Mouse (Mus musculus) mature B cell (primary cell): ENCODE results near the gene Ttf2.

ENCODE experiments used
- in situ Hi-C: fragments of 300-500 bp; cut with MboI; formaldehyde crosslinking; loops from 2 replicates; pipeline ENCODE4 v1.14.3; 2019

Ttf2 gene

DNA sequence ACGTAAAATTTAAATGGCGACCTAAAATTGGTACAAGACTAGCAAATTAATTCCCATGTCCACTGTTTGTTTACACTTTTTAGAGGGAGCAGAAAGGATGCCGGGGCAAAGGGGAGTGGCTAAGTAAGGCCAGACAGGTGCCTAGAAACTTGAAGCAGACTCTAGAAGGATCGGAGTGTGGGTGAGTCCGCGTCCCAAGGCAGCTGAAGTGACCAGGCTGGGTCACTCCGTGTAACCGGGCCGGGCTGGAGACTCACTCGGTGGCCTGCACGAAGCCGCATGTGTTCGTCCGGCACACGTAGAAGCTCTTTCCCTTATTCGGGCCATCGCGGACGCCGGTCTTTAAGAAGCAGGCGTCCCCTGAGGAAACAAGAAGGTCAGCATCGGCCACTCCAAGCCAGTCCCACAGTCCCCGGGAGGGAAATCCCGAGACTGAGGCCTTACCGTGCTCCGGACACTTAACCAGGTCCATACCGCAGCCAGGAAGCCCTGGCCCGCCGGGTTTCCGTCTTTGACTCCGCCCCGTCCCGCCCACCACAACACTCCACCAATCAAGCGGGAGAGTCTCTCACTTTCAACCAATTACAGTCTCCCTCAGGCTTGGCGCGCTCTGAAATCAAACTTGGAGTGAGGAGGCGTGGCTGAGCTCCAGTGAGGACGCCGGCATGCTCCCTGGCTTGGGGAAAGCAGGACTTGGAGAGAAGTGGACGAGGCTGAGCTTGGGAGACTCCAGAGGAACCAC is at the start of gene Ttf2:
Gene Ttf2 (minus strand): TSS at position 488 of the 742 bp plus-strand sequence.
- in situ Hi-C loops: loop anchor here (25.0 kb wide), 1 partner anchor 843 kb away; no protein-coding TSS in a partner anchor

DNA sequence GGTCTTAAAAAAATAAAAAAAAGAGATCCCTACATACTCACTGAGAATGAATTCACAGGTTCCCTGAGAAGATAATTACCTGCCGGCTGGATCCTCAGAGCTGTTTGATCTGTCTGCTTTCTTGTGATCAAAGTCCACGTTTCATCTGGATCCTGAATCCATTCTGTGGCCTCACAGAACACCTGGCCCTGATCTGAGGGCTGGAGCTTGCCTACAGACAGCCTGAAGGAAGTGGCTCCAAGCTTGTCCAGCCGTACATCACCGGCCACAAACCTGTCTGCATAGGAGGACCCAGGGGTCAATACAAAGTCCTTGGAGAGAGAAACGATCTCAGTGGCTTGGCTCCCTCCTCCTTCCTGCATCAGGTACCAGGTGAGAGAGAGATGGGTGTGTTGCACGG is 49.0 kb upstream of the Ttf2 start:
- in situ Hi-C loops: no loop called here

- in situ Hi-C loops: no loop called here
These were observed 46.6 kb upstream of the Ttf2 start for GRCm38 (mm10) chr3:101016050-101016449.

DNA sequence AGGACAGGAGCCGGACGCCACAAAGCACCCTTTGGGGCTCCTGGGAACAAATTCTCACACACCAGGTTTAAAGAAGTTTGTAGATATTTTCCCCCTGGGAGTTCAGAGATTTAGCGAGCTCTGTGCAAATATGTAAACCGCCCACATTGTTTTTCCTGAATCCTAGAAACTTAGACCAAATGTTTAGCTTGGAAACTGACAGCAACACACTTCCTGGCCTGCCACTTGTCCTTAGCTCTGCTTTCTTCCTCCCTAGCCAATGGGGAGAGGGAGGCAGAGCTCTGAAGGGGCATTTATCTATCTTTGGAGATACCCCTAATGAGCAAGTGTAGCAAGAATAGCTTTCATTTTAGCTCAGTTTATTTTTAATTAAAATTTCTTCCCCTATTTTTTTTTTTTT is 45.8 kb upstream of the Ttf2 start:
- in situ Hi-C loops: no loop called here

DNA sequence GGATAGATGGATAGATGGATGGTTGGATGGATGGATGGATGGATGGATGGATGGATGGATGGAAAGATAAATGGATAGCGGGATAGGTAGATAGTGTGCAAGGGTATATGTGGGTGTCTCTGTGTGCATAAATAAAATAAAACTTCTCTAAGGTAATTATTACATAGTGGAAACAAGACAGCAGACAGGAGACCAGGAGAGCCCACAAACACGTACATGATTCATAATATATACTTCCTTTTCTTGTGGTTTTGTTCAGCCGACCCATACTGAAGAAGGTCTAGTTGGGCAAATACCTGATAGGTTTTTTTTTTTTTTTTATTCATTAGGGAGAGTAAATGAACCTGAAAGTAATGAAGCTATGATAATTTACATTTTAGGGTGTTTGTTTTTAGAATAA is 44.1 kb upstream of the Ttf2 start:
- in situ Hi-C loops: no loop called here

GRCm38 (mm10) chr3:101013005-101013404 is 43.5 kb upstream of the Ttf2 start:
- in situ Hi-C loops: no loop called here

DNA sequence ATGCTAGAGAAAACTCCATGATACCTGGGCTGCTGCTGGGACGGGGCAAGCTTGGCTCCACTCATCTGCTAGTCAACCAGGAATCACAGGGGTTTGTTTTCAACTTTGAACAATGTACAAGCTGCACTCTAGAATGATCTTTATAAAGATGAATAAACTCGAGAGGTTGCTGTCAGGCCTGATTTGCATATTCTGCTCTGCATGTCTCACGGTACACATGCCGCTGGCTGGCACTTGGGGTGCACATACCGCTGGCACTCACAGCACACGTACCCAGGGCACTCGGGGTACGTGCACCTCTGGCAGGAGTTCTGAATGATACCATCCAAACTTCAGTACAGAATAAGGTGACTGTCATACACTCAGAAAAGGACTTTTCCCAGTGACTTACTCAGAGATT is 43.1 kb upstream of the Ttf2 start:
- in situ Hi-C loops: no loop called here

- in situ Hi-C loops: no loop called here
These were observed 42.7 kb upstream of the Ttf2 start for GRCm38 (mm10) chr3:101012131-101012571.

DNA sequence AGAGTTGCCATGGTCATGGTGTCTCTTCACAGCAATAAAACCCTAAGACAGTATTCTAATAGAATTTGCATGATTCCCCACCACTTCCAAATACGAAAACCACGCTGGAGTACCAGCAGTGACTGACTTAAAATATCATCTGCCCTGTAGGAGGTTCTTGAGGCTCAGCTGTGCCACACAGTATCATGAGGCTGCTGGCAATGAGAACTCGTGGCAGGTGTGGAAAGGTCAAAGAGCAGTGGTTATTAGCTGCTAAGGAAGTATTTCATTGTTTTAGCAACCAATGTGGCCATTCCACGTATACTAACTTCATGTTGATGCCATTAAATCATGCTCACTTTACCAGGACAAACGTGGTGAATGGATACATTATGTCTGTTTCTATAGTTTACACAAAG is 41.7 kb upstream of the Ttf2 start:
- in situ Hi-C loops: no loop called here

- in situ Hi-C loops: no loop called here
These were observed 41.2 kb upstream of the Ttf2 start for GRCm38 (mm10) chr3:101010589-101011202.

DNA sequence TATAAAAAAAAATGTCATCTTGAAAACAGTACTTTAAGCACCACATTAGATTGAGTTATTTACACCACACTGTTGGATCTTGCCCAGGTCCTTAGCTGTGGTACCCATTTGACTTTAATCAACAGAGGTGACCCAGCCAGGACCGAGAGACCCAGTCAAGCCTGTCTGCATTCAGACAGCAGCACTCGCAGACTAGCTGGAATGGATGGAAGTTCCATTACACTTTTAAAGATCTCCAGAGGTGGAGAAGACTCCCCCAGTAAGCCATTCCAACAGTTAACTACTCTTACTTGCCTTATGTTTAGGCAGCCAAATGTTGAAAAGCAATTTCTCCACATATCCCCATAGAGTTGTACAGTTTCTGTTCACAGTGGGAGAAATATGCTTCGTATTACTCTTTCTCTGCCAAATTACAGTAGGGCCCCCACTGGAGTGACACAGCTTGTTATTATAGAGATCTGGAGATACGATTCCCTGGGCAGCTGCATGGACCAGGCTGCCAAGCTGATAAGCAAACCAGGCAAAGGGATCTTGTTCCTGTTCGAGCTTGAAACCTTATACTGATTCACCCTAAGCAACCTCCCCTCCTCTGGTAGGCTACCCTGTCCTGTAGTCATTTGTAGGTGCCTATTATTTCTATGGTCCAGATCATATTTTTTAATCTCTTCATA is 37.8 kb upstream of the Ttf2 start:
- in situ Hi-C loops: no loop called here

GRCm38 (mm10) chr3:101005392-101005791 is 35.9 kb upstream of the Ttf2 start:
- in situ Hi-C loops: no loop called here

DNA sequence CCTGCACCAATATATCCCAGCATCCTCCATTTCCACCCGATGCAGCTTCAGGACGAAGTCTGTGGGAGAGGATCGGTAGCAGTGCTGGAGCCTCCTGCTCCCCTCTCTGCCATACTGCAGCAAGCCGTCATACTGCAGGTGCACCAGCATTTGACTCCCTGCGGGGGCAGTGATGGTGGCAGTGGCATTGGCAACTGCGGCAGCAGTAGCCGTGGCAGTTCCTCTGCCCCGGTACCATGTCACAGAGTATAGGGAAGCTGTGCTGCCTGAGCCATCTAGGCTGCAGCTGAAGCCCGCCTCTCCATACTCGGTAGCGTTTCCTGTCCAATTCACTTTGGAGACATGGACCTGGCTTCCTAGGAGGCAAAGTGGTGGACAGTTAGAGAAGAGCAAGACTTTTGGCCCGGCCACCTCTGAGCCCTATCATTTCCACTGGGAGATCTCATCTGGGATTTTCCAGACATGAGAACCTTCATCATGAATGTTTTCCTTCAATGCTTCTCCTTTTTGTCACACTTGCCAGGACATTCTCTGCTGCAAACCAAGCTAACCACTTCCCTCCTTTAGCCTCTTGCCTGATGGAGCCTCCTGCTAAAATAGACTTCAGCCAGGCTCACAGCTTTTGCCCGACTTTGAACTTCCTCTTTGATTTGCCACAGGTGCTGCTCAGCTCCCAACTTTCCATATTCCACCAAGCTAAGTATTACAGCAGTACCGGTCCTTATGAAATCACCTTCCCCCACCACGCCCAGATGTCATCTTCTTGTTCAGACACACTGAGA is 34.3 kb upstream of the Ttf2 start:
- in situ Hi-C loops: no loop called here

DNA sequence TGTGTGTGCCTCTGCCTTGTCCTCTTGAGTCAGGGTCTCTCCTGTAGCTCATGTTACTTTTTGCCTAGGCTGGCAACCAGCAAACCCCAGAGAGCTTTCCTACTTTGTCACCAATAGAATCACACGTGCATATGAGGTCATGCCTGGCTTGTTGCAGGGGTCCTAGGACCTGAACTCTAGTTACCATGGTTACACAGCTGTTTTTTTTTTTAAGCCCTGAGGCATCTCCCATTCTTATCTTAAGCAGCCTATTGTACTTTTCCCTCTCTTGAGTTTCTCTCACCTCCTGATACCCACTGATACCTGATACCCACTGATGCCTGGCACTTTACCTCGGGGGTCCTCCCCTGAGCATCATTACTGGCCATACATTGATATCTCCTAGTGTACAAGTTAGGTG is 30.3 kb upstream of the Ttf2 start:
- in situ Hi-C loops: no loop called here

GRCm38 (mm10) chr3:100998904-100999340 is 29.5 kb upstream of the Ttf2 start:
- in situ Hi-C loops: no loop called here

DNA sequence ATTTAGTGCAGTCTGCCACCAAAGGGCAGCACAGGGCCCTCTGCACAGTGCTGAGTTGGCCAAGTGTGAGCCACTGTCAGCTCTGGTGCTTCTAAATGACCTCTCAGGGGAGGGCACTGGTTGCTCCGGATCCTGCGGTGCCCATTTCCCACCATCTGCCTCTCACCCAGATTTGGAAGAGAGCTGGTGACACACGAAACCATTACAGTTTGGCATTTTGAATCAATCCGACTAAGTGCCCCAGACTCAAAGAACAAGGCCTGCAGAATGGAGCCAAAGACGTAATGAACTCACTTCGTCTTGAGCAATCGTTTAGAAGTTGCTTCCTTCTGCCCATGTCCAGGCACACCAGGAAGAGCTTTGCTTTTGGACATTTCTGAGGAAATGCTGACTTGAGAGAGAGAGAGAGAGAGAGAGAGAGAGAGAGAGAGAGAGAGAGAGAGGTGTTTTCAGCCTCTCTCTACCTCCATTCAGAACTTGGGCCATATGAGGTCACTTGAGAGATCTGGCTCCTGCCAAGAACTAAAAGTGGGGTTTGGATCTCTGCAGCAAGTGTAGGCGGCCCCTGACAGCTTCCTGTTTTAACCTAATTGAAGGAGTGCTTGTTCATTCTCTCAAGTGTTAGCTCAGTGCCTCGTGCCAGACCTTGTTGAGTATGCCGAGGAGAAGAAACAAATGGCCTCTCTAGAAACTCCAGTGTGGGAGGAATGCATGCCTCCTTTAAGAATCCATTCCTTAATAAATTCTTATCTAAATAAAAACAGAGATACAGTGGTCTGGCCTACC is 28.5 kb upstream of the Ttf2 start:
- in situ Hi-C loops: no loop called here

GRCm38 (mm10) chr3:100994252-100994651 is 24.8 kb upstream of the Ttf2 start:
- in situ Hi-C loops: no loop called here

- in situ Hi-C loops: no loop called here
These were observed 24.3 kb upstream of the Ttf2 start for GRCm38 (mm10) chr3:100993718-100994117.

DNA sequence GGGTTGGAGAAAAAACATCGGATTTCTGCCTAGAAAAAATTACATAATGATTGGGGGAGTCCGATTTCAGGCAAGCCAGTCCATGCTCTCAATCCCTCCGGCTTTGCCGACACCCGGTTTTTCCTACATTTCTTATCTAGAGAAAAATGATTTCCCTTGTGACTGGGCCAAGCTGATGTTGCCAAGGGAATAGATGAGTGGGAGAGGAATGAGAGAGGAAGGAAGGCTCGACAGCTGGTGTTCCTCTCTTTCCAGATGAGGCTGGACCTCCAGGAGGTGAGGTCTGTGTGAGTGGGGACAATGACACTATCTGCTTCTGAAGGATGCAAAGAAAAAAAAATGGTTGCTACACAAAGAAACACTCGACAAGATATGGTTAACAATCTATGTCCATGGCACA is 23.7 kb upstream of the Ttf2 start:
- in situ Hi-C loops: no loop called here

DNA sequence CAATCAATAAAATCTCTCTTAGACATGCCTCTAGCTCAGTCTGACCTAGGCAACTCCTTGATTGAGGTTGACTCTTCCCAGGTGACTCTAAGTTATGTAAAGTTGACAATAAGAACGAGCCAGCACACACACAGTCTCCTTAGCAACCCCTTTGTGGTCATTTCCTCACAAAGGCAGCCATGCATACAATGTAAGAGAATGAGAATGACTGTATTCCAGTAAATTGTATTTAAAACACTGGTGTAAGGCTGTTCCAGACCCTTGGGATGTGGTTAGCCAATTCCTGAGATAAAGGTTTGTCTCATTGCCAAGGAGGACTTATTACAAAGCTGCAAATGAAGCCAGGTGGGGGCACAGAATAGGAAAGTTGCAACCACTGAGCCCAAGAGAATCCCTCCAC is 20.8 kb upstream of the Ttf2 start:
- in situ Hi-C loops: no loop called here

DNA sequence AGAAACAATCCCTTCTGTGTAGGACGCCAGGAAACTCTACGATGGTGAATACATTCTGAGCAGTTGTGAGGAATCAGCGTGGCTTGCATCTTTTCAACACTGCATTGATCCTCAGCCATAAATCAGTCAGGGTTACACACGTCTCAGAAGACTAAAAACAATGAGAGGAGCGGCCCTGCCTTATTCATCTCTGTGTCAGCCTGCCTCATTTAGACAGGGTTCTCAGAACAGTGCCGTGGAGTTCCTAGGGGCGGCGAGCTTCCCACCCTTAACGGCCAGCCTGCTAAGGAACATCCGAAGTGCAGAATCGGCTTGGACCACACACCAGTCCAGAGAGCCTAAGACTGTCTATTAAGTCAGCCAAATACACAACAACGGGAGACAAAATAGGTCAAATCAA is 20.0 kb upstream of the Ttf2 start:
- in situ Hi-C loops: no loop called here
